Mouse (Mus musculus) neutrophil, adult 5-6 weeks (primary cell): Measurements from ENCODE around the gene Serinc2. TPM values are rescaled to one million over a fixed set of nuclear protein-coding genes. Genes with fewer than 3 reads are reported as not detected.

Experiments
- ATAC-seq: fragments of 151-379, 151-347 bp; 2 replicates; pipeline ENCODE4 v1.8.0; 2017; ENCODE audit warnings: mild to moderate bottlenecking, moderate TSS enrichment; ENCODE audit not compliant: insufficient number of reproducible peaks, poor library complexity, low FRiP score, severe bottlenecking; ENCODE audit errors: extremely low read depth
- total RNA-seq: library from RNA; stranded (forward); fragments of 200-1000 nt; gene quantifications from 2 replicates; pipeline ENCODE4 v1.2.3, GENCODE M21; 2017

Gene Serinc2
- not detected in 2 replicates for total RNA-seq

- no peak for ATAC-seq
Measured at GRCm38 (mm10) chr4:130279105-130279504, at the start of gene Serinc2. Serinc2 (minus strand) TSS chr4:130279205.

DNA sequence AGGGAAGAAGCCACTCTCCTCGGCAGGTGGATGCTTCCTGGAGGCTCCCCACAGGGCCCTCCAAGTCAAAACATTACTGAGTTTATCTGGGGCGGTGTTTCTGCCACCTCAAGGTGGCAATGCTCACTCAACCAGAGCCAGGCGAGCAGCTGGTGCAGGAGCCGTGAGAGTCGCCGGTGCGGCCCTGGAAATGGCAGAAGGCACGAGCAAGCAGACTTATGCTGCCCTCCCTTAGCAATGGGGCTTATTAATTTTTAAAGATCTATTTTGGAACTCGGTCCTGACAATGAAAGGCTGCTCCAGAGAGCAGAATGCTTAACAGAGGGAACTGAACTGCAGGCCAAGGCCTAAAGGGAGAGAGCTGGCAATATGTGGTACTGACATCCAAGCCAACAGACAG is 48.4 kb upstream of the Serinc2 start:
- ATAC-seq = no peak

DNA sequence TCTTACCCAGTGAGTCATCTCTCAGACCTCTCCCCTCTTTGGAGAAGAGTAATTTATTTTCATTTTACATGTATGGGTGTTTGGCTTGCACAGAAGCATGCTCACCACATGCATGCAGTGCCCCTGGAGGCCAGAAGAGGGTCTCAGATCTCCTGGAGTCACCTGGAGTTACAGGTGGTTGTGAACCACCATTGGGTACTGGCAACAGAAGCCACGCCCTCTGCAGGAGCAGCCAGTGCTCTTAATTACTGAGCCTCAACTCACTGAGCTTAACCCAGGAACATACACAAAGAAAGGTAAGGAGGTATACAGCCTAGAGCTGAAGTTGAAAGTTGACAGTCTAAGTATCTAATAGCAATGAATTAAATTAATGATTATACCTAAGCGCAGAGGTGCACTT is 46.4 kb upstream of the Serinc2 start:
- no peak for ATAC-seq

DNA sequence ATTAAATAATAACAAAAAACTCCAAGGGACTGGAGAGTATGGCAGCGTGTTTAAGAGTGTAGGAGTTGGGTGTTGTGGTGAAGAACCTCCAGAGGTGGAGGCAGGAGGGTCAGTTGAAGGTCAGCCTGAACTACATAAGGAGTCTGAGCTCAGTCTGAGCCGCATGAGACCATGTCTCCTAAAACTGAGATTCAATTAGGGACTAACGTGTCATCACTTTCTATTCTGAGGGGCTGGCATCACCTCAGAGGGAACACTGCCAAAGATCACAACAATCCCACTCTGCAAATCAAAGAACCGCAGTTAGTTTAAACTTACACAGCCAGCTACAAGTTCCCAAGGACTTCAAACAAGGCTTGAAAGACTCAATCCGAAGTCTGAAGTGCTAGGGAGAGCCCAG is 44.6 kb upstream of the Serinc2 start:
- ATAC-seq = no peak

GRCm38 (mm10) chr4:130323165-130323564 is 44.2 kb upstream of the Serinc2 start:
- no peak for ATAC-seq

DNA sequence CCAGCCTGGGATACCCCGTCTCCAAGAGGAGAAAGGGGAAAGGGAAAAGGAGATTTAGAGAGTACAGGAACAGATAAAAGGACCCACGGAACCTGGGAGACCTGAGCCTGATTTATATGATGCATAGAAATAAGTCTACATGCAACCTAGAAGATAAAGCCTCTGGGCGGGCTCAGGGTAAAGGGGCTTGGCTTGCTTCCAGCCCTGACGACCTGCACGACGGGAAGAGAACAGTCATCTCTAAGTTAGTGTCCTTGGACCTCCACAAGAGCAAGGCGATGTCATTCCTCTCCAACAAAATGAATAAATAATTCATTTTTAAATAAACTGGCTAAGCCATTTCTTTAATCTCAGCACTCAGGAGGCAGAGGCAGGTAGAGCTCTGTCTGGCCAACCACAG is 43.6 kb upstream of the Serinc2 start:
- ATAC-seq = no peak

DNA sequence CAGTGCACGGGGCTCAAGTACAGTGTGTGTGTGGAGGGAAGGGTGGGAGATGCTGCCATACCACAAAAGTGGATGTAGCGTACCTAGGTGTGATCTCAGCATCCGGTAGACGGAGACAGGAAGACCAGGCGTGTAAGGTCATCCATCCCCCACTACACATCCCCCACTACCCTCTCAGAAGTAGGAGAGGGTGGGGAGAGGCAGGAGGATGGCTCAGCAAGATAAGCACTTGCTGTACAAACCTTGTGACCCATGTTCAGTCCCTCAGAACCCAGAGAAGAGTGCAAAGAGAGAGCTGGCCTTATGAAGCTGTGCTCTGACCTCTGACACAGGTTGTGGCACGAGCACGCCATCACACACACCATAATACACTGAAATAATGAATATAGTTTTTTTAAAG is 42.6 kb upstream of the Serinc2 start:
- ATAC-seq = no peak

GRCm38 (mm10) chr4:130319564-130319963 is 40.6 kb upstream of the Serinc2 start:
- no peak for ATAC-seq

DNA sequence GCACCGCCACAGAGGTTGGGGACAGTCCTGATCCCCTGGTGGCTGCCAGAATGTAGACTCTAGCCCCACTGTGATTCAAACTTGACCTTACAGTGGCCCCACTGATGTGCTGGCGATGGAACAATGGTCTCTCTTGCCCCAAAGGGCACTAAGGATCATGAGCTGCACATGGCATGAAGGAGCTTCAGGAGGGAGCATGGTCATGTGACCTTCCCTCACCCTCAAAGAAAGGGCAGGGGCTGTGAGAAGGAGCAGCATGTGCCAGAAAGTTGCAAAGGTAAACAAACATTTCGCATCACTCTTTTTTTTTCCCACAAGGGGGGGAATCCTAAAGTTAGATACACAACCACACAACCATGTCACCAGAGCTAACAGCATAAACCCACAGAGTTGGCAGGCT is 39.1 kb upstream of the Serinc2 start:
- ATAC-seq = no peak

DNA sequence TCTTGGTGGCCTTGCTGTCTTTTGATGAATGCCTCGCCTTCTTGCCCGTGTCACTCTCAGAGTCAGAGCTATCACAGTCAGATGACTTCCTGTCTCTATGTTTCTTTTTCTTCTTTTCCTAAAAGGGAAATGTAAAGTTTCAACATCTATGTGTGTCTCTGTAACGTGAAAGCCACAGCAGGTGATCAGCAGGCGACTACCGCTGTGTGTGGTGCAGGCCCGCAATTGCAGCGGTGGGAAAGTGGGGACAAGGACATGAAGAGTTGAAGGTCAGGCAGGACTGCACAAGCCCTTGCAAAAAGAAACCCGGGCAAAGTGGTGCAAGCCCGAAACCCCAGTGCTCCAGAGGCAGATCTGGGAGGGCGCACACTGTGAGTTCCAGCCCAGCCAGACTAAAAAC is 37.7 kb upstream of the Serinc2 start:
- ATAC-seq = no peak

DNA sequence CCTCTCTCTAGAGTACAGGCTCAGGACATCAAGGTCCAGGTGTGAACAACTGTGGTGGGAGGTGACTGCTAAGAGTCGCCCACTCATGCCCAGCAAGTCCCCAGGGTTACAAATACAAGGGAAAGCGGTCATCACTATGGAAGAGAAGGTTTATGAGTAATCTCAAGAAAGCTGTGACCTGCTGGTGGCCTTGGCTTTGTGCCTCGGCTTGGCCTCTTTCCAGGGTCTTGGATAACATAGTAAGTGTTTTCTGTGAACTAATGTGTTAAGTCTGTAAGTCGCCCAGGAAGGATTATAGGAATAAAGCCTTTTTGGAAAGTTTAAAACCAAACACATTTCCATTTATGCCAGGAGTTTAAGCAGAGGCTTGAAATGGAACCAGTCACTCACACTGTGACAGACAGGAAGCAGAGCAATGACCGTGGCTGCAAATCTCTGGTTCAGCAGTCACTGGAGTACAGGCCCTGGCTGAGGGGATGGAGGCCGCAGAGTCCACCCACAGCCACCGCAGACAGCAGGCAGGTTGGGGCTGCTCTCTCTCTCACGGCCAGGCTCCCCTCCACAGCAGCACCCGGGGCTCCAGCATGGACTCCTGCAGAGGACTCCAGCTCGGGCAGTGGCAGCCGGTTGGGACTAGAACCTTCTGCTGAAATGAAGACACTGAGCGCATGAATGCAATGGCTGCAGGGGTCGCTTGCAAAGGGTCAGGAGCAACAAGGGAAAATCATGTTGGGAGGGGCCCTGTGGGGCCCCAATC is 36.9 kb upstream of the Serinc2 start:
- ATAC-seq = no peak

- ATAC-seq = no peak
Measured at GRCm38 (mm10) chr4:130313552-130313951, 34.5 kb upstream of the Serinc2 start.

DNA sequence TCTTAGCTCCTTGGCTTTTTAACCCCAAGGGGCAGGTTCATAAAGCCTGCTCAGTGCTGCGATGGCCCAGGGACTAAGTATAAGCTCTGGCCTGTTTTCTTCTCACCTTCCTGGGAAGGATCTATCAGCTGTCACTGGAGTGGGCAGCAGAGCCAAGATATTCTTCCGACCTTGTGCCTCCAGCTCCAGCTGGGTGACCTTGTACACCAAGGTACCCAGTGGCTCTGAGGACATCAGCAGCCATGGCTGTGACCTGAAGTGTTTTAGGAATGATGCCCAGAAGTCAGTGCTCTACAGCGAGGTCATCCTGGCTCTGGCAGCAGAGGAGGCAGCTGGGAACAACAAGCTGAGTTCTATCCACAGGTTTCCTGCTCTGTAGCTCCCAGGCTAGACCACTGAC is 33.5 kb upstream of the Serinc2 start:
- ATAC-seq = no peak

DNA sequence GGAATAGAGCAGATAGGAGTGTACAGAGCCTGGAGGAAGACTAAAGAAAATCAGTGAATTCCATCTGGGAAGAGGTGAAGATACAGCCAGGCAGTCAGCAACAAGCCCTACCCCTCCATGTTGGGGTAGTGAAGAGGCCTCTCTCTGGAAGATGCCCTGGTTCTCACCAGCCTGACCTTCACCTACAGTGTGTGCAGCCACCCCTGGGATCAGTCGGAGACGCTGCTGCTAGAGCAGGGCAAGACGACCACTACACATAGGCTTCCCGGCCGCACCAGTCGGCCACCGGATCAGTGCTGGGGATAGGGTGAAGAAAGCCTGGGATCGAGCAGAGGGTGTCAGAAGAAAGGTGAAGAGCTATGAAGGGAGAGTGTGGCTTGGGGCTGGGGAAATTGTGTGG is 30.2 kb upstream of the Serinc2 start:
- no peak for ATAC-seq

GRCm38 (mm10) chr4:130308231-130309081 is 29.5 kb upstream of the Serinc2 start, which contains the start of the genes Fabp3 and Gm10570:
Fabp3 (plus strand) TSS chr4:130308595.
Gm10570 (minus strand) TSS chr4:130308674.
- no peak for ATAC-seq

DNA sequence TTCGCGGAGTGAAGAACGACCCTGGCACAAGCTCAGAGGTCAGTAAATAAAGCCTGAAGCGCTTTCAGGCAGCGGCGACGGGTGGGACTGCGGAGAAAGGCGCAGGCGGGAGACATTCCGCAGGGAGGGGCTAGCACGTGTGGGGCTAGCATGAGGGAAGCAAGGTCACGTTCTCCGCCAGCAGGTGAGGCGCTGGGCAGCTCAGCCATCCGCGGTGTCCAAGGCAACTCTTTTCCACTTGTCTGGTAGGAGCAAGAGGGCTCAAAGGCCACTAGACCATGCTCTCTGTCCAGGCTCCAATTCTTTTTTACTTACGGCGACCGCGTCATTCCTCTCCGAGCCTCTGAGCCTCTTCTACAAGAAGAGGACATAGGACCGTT is 28.8 kb upstream of the Serinc2 start:
- no peak for ATAC-seq

DNA sequence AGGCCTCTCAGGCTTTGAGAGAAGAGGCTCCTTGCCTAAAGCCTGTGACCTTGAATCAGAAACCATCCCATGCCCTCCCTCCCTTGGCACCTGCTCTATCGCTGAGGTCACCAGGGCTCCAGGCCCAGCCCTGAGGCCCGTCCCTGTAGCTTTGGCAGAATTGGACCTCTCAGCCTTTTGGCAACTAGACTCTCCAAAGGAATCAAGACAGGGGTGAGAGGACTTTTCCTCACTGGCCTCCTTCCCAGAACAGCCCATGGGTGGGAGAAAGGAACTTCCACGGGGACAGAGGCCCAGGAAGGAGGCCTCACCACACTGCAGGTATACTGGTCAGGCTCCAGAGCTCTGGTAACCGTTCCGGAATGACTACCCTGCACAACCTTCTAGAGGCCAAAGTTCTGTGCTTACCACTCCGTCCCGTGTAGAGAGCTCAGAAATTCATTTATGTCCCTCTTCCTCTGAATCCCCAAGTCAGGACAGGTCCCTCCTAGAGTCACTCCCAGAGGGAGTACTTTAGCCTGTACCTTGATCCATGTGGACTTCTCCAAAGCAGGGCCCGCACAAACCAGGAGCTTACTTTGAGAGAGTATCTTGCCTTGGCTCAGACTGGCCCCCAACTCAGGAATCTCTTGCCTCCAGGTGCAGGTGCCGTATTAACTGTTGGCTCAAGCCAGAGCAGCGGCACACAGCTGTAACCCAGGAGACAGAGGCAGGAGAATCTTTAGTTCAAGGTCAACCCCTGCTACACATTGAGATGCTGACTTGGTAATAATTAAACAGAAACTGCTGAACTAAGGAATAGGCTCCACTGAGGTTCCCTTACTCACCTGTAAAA is 28.0 kb upstream of the Serinc2 start:
- no peak for ATAC-seq

GRCm38 (mm10) chr4:130304746-130305145 is 25.7 kb upstream of the Serinc2 start:
- no peak for ATAC-seq

GRCm38 (mm10) chr4:130302285-130302870 is 23.4 kb upstream of the Serinc2 start:
- ATAC-seq = no peak
